Mouse (Mus musculus) limb, embryonic 11.5 days (tissue): ENCODE results near the gene Gpn2. TPM values are rescaled to one million over a fixed set of nuclear protein-coding genes. Genes with fewer than 3 reads are reported as not detected.

Source experiments
- ATAC-seq: fragments of 200-750 bp; cut with Nextera tagmentation; 2 replicates; pipeline ENCODE4 v1.8.0; 2017; ENCODE audit warnings: low read depth; ENCODE audit not compliant: insufficient number of reproducible peaks, low FRiP score, low TSS enrichment
- DNase-seq: peaks from one replicate; pipeline ENCODE4 v3.0.0-alpha.2; 2015; ENCODE audit warnings: low spot score
- H3K27ac ChIP-seq: fragments of 300-500 bp; sonication (generic); replicated peaks from 2 replicates; pipeline ENCODE4 v1.5.1; 2014; ENCODE audit warnings: low read depth, mild to moderate bottlenecking, low read length
- H3K27me3 ChIP-seq: fragments of 300-500 bp; sonication (generic); 2 replicates; pipeline ENCODE4 v1.6.1; 2014; ENCODE audit warnings: mild to moderate bottlenecking, low read length, mixed read lengths; ENCODE audit not compliant: control insufficient read depth, insufficient read depth
- H3K36me3 ChIP-seq: fragments of 300-500 bp; sonication (generic); 2 replicates; pipeline ENCODE4 v1.6.1; 2014; ENCODE audit warnings: mild to moderate bottlenecking, low read length, moderate library complexity, mixed read lengths; ENCODE audit not compliant: control insufficient read depth, insufficient read depth
- H3K4me1 ChIP-seq: fragments of 300-500 bp; sonication (generic); 2 replicates; pipeline ENCODE4 v1.6.1; 2014; ENCODE audit warnings: low read length, mixed read lengths; ENCODE audit not compliant: control insufficient read depth, insufficient read depth
- H3K4me2 ChIP-seq: fragments of 300-500 bp; sonication (generic); 2 replicates; pipeline ENCODE4 v1.6.1; 2014; ENCODE audit warnings: low read depth, mild to moderate bottlenecking, moderate library complexity; ENCODE audit not compliant: severe bottlenecking
- H3K4me3 ChIP-seq: fragments of 300-500 bp; sonication (generic); 2 replicates; pipeline ENCODE4 v1.5.1; 2014; ENCODE audit warnings: low read depth, low read length
- H3K9ac ChIP-seq: fragments of 300-500 bp; sonication (generic); 2 replicates; pipeline ENCODE4 v1.6.1; 2014; ENCODE audit warnings: mild to moderate bottlenecking, low read length
- H3K9me3 ChIP-seq: fragments of 300-500 bp; sonication (generic); 2 replicates; pipeline ENCODE4 v1.6.1; 2016; ENCODE audit warnings: low read length; ENCODE audit not compliant: control insufficient read depth
- WGBS: fragments of 180-500 bp; shearing (Covaris S2); extraction: QIAGEN DNeasy Blood & Tissue Kit; methylation state at CpG from one replicate; pipeline ENCODE4 v1.1.7; 2014; 5-methylcytosine and 5-hydroxymethylcytosine counted together
- polyA plus RNA-seq: library from polyadenylated mRNA; unstranded; fragments of >200 nt; fragmentation: Nextera tagmentation; extraction: Ambion mirVana; gene quantifications from 2 replicates; pipeline ENCODE4 v1.2.1, GENCODE M21; 2014

Gene Gpn2
- polyA plus RNA-seq, 1 experiment from 2014 or later: 26.6 TPM

DNA sequence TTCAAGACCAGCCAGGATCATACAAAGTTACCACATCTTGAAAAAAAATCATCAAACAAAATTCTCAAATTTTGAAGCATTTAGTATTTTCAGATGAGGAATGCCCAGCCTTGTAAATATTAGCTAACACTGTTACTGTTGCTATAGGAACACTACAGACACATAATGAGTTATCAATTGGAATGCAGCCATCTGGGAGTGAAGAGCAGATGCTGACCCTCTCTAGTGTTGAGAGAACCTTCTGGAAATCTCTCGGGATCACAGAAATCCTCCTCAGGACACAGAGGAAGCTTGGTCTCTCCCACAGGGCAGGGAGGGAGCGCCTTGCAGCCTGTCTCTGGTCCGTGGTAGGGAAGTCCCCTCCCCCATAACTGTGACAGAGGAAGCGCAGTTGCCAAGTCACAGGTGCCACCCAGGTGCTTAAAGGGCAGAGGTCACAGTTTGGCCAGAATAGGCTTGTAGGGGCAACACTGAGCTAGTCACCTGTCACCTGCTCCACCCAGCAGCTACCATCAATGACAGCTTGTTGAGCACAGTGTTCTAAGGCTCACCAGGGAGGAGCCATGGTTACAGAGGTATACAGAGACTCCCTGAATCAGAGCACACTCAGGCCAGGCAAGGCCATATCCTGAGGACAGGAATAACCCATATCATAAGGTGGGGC is 35.4 kb downstream of the Gpn2 start:
- H3K4me3 ChIP-seq: no peak overlapping the region
- WGBS: 70% methylated on average over 4 of the region's 4 CpGs
- no peaks in the 10 kb centered on the region; the same call in none of the 2 replicates for H3K36me3 ChIP-seq
- no peak overlapping the region for H3K27ac ChIP-seq
- ATAC-seq: no peak
- no peaks in the 10 kb centered on the region for H3K27me3 ChIP-seq
- H3K9ac ChIP-seq: no peak overlapping the region
- no peak for DNase-seq
- H3K9me3 ChIP-seq: no peaks in the 10 kb centered on the region
- no peak overlapping the region for H3K4me2 ChIP-seq
- no peaks in the 10 kb centered on the region for H3K4me1 ChIP-seq

DNA sequence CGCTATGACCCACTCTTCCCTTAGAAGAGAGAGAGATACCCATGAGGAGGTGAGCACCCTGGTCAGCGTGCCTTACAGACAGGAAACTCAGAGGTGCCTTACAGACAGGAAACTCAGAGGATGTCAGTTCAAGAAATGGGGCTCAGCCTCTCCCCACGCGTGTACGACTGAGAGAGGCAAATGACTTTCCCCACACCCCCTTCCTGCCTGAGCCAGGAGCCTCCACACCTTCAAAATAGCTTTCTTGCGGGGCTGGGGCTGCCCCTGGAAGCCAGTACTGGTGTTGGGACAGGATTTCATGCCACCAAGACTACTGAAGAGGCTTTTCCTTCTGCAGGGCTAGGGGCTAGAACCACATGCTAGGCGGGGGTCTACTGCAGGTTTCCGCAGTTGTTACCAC is 36.5 kb downstream of the Gpn2 start:
- ATAC-seq (no peak), DNase-seq (no peak)
- no peaks in the 10 kb centered on the region for H3K9me3 ChIP-seq
- 90% methylated on average over 8 of the region's 8 CpGs for WGBS
- H3K4me1 ChIP-seq: no peaks in the 10 kb centered on the region
- no peak overlapping the region for H3K9ac ChIP-seq
- no peak overlapping the region for H3K27ac ChIP-seq
- peaks cover 2% of the 10 kb centered on the region for H3K36me3 ChIP-seq
- no peaks in the 10 kb centered on the region for H3K27me3 ChIP-seq
- no peak overlapping the region for H3K4me2 ChIP-seq
- H3K4me3 ChIP-seq: no peak overlapping the region

DNA sequence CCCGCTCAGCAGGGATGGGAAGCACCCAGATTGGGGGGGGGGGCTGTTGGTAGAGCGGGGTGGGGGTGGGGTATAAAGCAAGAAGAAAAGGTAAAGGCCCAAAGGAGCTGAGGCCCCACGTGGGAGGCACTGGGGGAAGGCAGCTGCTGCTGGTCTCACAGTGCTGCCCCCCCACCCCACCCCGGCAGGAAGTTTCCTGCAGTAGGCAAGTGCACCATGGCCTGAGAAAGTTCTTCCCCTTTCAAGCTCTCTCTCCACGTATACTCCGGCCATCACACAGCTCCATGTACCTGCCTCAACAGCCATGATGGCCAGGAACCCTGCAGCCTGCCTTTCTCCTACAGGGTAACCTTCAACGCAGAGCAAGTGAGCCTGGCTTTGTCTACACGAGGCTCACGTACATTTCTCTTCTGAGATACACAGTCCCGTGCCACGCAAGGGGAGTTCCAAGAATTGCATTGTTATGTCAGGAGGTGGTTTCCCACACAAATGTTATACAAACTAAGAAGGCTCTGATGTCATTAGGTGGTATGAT is 38.1 kb downstream of the Gpn2 start:
- ATAC-seq: no peak
- H3K4me2 ChIP-seq: no peak overlapping the region
- H3K27ac ChIP-seq: no peak overlapping the region
- H3K9ac ChIP-seq: no peak overlapping the region
- H3K27me3 ChIP-seq: no peaks in the 10 kb centered on the region
- no peak overlapping the region for H3K4me3 ChIP-seq
- DNase-seq: no peak
- WGBS: 83% methylated on average over 11 of the region's 11 CpGs
- no peaks in the 10 kb centered on the region for H3K9me3 ChIP-seq
- peaks cover 2% of the 10 kb centered on the region for H3K36me3 ChIP-seq
- no peaks in the 10 kb centered on the region for H3K4me1 ChIP-seq

DNA sequence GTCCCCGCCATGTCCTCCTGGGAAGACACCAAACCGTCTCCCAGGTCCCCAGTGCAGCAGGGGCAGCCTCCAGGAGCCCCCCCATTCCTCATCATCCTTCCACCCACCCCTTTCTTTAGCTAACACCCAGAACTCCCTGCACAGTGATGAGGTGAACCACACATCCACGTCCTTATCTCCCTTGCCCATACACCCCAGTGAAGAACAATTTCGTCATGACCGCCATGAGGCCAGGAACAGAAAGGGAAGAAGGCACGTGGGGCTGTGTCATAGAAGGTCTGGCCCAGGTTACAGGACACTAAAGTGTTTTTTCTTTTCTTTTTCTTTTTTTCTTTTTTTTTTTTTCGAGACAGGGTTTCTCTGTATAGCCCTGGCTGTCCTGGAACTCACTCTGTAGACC is 40.7 kb downstream of the Gpn2 start:
- Histone ChIP-seq H3K9ac (no peak overlapping the region), H3K36me3 (peaks cover 2% of the 10 kb centered on the region), H3K4me1 (no peaks in the 10 kb centered on the region), H3K4me3 (no peak overlapping the region), H3K4me2 (no peak overlapping the region), H3K27me3 (no peaks in the 10 kb centered on the region), H3K9me3 (no peaks in the 10 kb centered on the region), H3K27ac (no peak overlapping the region)
- WGBS: 90% methylated on average over 7 of the region's 7 CpGs
- ATAC-seq: no peak
- DNase-seq: no peak

DNA sequence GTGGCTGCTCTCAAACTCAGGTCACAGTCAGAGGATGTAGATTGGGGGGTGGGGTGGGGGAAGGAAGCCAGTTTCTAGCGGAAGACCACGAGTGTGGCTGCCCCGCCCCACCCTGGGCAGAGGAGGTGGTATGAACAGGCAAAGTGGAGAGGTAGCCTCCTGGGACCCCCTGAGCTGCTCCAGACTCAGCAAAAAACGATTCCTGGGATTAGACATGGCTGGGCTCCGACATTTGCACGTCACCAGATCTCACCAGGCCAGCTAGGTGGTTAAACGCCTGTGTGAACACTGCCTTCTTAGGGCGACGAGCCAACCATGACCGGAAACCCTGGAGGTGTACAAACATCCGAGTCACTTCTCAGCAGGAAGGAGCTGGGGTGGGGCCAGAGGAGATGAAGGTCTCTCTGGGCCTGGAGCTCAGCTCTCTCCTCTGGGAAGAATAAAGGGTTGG is 41.5 kb downstream of the Gpn2 start:
- Histone ChIP-seq H3K4me3 (no peak overlapping the region), H3K9me3 (no peaks in the 10 kb centered on the region), H3K27ac (no peak overlapping the region), H3K36me3 (peaks cover 2% of the 10 kb centered on the region), H3K27me3 (no peaks in the 10 kb centered on the region), H3K4me2 (no peak overlapping the region), H3K4me1 (no peaks in the 10 kb centered on the region), H3K9ac (no peak overlapping the region)
- 79% methylated on average over 11 of the region's 11 CpGs for WGBS
- DNase-seq (no peak), ATAC-seq (no peak)

DNA sequence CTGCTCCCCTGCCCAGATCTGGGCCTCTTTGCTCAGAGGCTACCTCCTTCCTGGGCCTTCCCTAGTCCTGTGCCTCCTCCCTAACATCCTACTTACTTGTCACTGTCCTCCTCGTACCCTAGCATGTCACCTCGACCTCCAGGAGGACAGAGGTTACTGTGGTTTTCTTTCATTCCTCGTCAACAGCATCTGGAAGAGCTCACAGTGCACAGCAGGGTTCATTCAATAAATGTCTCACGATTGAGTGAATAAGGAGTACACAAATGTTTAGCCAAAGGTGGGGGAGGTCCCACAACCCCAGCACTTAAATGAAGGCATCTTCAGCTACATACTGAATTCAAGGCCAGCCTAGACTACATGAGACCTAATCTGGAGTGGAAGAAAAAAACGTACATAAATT is 42.1 kb downstream of the Gpn2 start:
- Histone ChIP-seq H3K36me3 (peaks cover 2% of the 10 kb centered on the region), H3K4me3 (no peak overlapping the region), H3K9ac (no peak overlapping the region), H3K27ac (no peak overlapping the region), H3K4me2 (no peak overlapping the region), H3K4me1 (no peaks in the 10 kb centered on the region), H3K9me3 (no peaks in the 10 kb centered on the region), H3K27me3 (no peaks in the 10 kb centered on the region)
- DNase-seq: no peak
- WGBS: 47% methylated on average over 5 of the region's 5 CpGs
- no peak for ATAC-seq

DNA sequence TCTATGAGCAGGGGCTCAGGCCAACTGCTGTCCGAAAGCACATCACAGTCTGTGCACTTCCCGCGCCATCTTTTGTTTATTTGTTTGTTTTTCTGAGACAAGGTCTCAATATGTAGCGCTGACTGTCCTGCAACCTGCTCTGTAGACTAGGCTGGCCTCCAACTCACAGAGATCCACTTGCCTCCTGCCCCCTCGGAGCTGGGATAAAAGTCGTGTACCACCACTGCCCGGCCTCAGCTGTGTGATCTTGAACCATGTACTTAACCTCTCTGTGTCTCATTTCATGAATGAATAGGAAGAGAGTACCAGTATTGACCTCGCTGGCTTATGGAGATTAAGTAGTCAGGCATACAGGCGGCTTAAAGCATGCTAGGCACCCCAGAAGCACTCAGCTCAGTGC is 42.5 kb downstream of the Gpn2 start:
- no peak overlapping the region for H3K4me3 ChIP-seq
- 89% methylated on average over 9 of the region's 9 CpGs for WGBS
- H3K36me3 ChIP-seq: peaks cover 2% of the 10 kb centered on the region
- H3K9me3 ChIP-seq: no peaks in the 10 kb centered on the region
- ATAC-seq: no peak
- no peaks in the 10 kb centered on the region for H3K4me1 ChIP-seq
- H3K27ac ChIP-seq: no peak overlapping the region
- no peaks in the 10 kb centered on the region for H3K27me3 ChIP-seq
- no peak overlapping the region for H3K9ac ChIP-seq
- H3K4me2 ChIP-seq: no peak overlapping the region
- DNase-seq: no peak

DNA sequence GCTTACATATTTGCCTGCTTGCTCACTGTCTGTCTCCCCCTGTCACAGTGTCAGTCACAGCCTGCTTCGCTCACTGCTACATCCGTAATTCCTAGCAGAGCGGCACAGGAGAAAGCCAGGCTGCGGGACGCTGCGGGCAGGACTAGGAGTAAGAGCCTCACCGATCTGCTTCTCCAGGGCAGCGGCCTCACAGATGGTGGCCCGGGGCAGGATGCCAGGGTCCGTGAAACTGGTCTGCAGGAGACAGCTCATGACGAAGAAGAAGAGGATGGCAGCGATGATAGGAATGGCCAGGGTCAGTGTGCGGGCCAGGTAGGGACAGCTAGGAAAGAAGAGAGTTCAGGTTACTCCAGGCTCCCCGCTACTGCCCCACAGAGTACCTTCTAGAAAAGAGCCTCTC is 42.9 kb downstream of the Gpn2 start:
- no peak for ATAC-seq
- H3K9me3 ChIP-seq: no peaks in the 10 kb centered on the region

DNA sequence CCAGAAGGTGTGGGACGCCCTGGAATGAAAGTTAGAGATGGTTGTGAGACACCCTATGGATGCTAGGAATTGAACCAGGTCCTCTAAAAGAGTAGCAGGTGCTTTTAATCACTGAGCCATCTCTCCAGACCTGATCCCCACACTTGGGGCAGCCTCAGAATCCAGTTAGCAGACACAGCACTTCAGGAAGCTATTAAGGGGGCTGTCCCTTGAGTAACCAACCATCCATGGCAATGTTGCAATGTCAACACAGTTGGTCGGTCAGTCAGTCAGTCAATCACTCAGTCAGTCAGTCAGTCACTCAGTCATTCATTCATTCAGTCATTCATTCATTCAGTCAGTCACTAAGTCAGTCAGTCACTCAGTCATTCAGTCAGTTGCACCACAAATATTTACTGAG is 44.4 kb downstream of the Gpn2 start:
- Histone ChIP-seq H3K27ac (no peak overlapping the region), H3K9me3 (no peaks in the 10 kb centered on the region), H3K9ac (no peak overlapping the region), H3K27me3 (no peaks in the 10 kb centered on the region), H3K4me3 (no peak overlapping the region), H3K36me3 (peaks cover 2% of the 10 kb centered on the region), H3K4me2 (no peak overlapping the region), H3K4me1 (peaks cover 5% of the 10 kb centered on the region; the same call in 1 of the 2 replicates)
- 89% methylated on average over 2 of the region's 2 CpGs for WGBS
- ATAC-seq (no peak), DNase-seq (no peak)

More for the DNA sequence above, 42.9 kb downstream of the Gpn2 start:
- H3K4me3 ChIP-seq: no peak overlapping the region
- WGBS: 92% methylated on average over 14 of the region's 14 CpGs
- peaks cover 2% of the 10 kb centered on the region for H3K36me3 ChIP-seq
- no peaks in the 10 kb centered on the region for H3K27me3 ChIP-seq
- DNase-seq: no peak
- H3K4me1 ChIP-seq: peaks cover 3% of the 10 kb centered on the region; the same call in 1 of the 2 replicates
- no peak overlapping the region for H3K9ac ChIP-seq
- no peak overlapping the region for H3K4me2 ChIP-seq
- no peak overlapping the region for H3K27ac ChIP-seq
